ENCODE assay signal across 8 mouse cellular contexts in the genomic region with DNA sequence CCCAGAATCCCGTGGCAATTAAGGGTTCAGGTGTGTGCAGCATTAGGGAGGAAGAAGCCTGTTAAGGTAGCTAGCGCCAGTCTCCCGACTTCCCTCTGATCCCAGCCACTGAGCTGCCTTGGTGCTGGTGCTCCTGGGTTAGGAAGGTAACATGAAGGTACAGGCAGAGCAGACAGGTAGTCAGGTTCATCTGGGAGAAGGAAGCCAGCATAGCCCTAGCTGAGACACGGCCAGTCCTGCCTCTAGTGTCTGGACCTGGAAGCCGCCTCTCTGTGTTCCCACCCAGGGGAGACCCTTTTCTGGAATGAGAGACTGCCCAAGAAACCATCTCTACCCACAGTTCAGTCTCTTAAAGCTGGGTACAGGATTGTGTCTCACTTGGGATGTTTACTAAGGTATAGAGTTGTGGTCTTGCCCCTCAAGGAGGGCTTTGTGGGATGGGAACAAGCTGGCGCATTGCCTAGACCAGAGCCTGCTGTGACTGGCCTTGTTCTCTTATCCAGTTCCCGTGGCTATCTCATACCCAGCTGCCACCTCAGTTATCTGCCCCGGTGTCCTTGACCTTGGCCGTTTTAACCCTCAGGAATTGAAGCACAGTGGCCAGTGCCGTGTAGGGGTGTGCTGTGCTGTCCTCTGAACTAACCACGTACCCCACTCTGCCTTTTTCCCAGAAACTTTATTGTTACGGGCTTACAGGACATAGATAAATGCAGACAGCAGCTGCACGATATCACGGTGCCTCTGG. TPM values are rescaled to one million over a fixed set of nuclear protein-coding genes. Genes with fewer than 3 reads are reported as not detected.
DNase-seq lines count a peak whose midpoint lies in the region; ATAC-seq and TF ChIP-seq lines count a peak whose summit lies in the region.

No protein-coding gene starts in this region.

- no peak for TF ChIP-seq CTCF in left cerebral cortex, adult 2 months (IDR thresholded peaks at IDR 0.05)
- TF ChIP-seq CTCF in intestine, postnatal 0 days (IDR thresholded peaks at IDR 0.05; ENCODE audit: low read depth) = no peak
- no peak for TF ChIP-seq CTCF in olfactory bulb, adult 2 months (IDR thresholded peaks at IDR 0.05; ENCODE audit: insufficient read depth, low read depth, low read length)

- 89% methylated on average over 14 of the region's 14 CpGs for WGBS in embryonic facial prominence, embryonic 15.5 days
- WGBS in intestine, postnatal 0 days = 82% methylated on average over 14 of the region's 14 CpGs
- WGBS in olfactory bulb, adult 2 months = 73% methylated on average over 14 of the region's 14 CpGs

- 0 out of 2 replicates have a peak, but pooled peaks cover under 1% of the 10 kb centered on the region for H3K27me3 ChIP-seq in embryonic facial prominence, embryonic 15.5 days
- H3K27me3 ChIP-seq in intestine, postnatal 0 days (replicated peaks; ENCODE audit: control insufficient read depth, insufficient read depth, low read length) = no peaks in the 10 kb centered on the region

- peaks cover 29% of the 10 kb centered on the region for H3K36me3 ChIP-seq in embryonic facial prominence, embryonic 15.5 days
- peaks cover 32% of the 10 kb centered on the region for H3K36me3 ChIP-seq in intestine, postnatal 0 days (ENCODE audit: control insufficient read depth, insufficient read depth)

- no peak for TF ChIP-seq POLR2A in olfactory bulb, adult 2 months (IDR thresholded peaks at IDR 0.05; ENCODE audit: insufficient read depth, low read depth, low read length)

- ATAC-seq in embryonic facial prominence, embryonic 15.5 days (ENCODE audit: insufficient number of reproducible peaks, low FRiP score, low TSS enrichment, low read depth) = no peak
- ATAC-seq in intestine, postnatal 0 days = no peak

- H3K27ac ChIP-seq in left cerebral cortex, adult 2 months = no peak overlapping the region
- H3K27ac ChIP-seq in embryonic facial prominence, embryonic 15.5 days (replicated peaks) = no peak overlapping the region
- no peak overlapping the region for H3K27ac ChIP-seq in intestine, postnatal 0 days (ENCODE audit: low read depth, low read length)
- no peak overlapping the region for H3K27ac ChIP-seq in olfactory bulb, adult 2 months (ENCODE audit: insufficient read depth, low read depth, low read length)

- no peak for DNase-seq in left cerebral cortex, adult 2 months (ENCODE audit: extremely low spot score in 1 of 2, low spot score in 2 of 2)
- no peak for DNase-seq in left cerebral cortex, adult 18-20 months (ENCODE audit: low spot score in 2 of 2)
- DNase-seq in kidney, postnatal 25 days = no peak
- DNase-seq in left cerebral cortex, postnatal 25 days (ENCODE audit: low spot score in 2 of 2) = no peak
- no peak for DNase-seq in thymus, postnatal 25 days

- peak overlapping the region; percentile 98 for H3K4me3 ChIP-seq in left cerebral cortex, adult 2 months
- H3K4me3 ChIP-seq in embryonic facial prominence, embryonic 15.5 days (replicated peaks) = peak overlapping the region; percentile 98
- H3K4me3 ChIP-seq in intestine, postnatal 0 days (ENCODE audit: low read depth, low read length) = peak overlapping the region; percentile 95
- peak overlapping the region; percentile 2; the same call in 1 of the 2 replicates for H3K4me3 ChIP-seq in olfactory bulb, adult 2 months (ENCODE audit: insufficient read depth, low read depth, low read length)

- no peaks in the 10 kb centered on the region for H3K9me3 ChIP-seq in embryonic facial prominence, embryonic 15.5 days (replicated peaks)
- no peaks in the 10 kb centered on the region for H3K9me3 ChIP-seq in intestine, postnatal 0 days (ENCODE audit: control insufficient read depth)

- intact Hi-C loops in left cerebral cortex, adult 2 months (cut with DNase I) = no loop called here
- intact Hi-C loops in left cerebral cortex, postnatal 25 days (cut with DNase I) = no loop called here

- peaks cover 19% of the 10 kb centered on the region for H3K4me1 ChIP-seq in embryonic facial prominence, embryonic 15.5 days
- H3K4me1 ChIP-seq in intestine, postnatal 0 days (replicated peaks; ENCODE audit: control insufficient read depth, insufficient read depth, low read length) = no peaks in the 10 kb centered on the region
- peaks cover 16% of the 10 kb centered on the region for H3K4me1 ChIP-seq in olfactory bulb, adult 2 months (ENCODE audit: control insufficient read depth, insufficient read depth, low read length)

- H3K4me2 ChIP-seq in embryonic facial prominence, embryonic 15.5 days (replicated peaks) = peak overlapping the region; percentile 90
- peak overlapping the region; percentile 93 for H3K4me2 ChIP-seq in intestine, postnatal 0 days (replicated peaks; ENCODE audit: low read depth)

- H3K9ac ChIP-seq in embryonic facial prominence, embryonic 15.5 days = peak overlapping the region; percentile 90
- H3K9ac ChIP-seq in intestine, postnatal 0 days (ENCODE audit: low read depth, low read length) = no peak overlapping the region

RNA-seq across cellular contexts. Expression of gene Med10, which starts 8.9 kb away (rescaled TPM):
- 10 to 100 TPM; 47.4 to 50.6 TPM for total RNA-seq in left cerebral cortex, adult 2 months (2021)
- 10 to 100 TPM; 43.9 to 54.8 TPM for total RNA-seq in left cerebral cortex, adult 18-20 months (2021)
- 126 and 129 TPM in 2 replicates for polyA plus RNA-seq in embryonic facial prominence, embryonic 15.5 days (2015; fragmentation: Nextera tagmentation; extraction: Ambion mirVana)
- 76.1 and 79.3 TPM in 2 replicates for polyA plus RNA-seq in intestine, postnatal 0 days (2015; fragmentation: Nextera tagmentation; extraction: Ambion mirVana)
- not detected in 2 replicates for polyA plus RNA-seq in olfactory bulb, adult 2 months (2012; ENCODE audit: insufficient read depth, insufficient read length, low replicate concordance, missing spikeins)
- 10 to 100 TPM; 44.7 to 50.8 TPM for total RNA-seq in left cerebral cortex, postnatal 25 days (2021)

Comparison
In these comparisons a context has a peak if more than half of its experiments do, and no peak if none do; other contexts are left out.
1. H3K4me3 ChIP-seq: peak in every context shown above with its lines; median percentile 98 in left cerebral cortex, adult 2 months; 98 in embryonic facial prominence, embryonic 15.5 days; 95 in intestine, postnatal 0 days; 2 in olfactory bulb, adult 2 months.